Mouse (Mus musculus): Measurements from ENCODE around the gene Tex35.

Gene Tex35

DNA sequence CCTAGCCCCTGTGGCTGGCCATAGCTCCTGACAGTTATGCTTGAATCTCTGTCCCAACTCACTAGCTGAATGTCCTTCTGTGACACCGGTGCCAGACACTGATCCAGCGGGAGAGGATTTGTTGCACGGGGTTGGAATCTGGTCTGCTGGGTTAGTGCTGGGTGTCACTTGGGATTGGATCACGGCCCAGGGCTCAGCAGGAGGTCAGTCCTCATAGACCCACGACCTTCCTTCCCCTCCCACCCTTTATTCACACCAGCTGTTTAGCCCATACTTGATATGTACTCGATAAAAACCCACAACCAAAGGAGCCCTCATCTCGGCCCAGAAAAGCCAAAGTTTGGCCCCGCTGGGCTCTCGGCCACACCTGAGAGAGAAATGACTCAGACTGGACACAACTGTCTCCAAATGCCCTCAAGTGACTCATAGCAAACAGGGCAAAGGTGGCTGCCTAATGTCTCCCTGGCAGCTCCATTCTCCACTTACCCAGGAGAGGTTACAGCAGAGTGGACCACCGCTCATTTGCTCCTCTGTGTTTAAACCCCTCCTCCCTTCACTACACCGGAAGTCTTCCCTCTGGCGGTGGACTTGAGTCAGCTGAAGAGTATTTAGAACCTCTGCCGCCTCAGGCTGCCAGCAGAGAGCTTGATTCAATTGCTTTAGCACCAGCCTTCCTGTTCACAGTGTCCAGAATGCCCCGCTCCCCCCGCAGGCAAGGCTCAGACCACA, 27.2 kb downstream of the Tex35 start:
- DNase-seq (ENCODE audit: low spot score in 2 of 2): no peak

DNA sequence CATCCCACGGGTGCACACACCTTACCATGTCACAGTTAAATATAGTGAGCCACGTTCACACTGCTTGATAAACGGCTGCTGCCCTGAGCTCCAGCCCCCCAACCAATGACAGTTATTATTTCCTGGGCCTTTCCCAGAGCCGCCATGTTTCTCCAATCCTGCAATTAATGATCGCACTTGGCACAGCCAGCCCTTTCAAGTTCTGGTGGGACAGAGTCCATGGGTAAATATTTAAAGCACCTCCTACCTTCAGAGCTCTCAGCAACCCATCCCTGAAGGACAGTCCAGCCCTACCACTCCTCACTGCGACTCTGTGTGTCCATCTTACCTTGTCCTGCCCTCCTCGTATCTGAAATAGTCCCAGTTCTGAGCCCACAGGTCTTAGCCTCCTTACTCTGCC, 28.4 kb downstream of the Tex35 start:
- DNase-seq (ENCODE audit: low spot score in 2 of 2): no peak

DNA sequence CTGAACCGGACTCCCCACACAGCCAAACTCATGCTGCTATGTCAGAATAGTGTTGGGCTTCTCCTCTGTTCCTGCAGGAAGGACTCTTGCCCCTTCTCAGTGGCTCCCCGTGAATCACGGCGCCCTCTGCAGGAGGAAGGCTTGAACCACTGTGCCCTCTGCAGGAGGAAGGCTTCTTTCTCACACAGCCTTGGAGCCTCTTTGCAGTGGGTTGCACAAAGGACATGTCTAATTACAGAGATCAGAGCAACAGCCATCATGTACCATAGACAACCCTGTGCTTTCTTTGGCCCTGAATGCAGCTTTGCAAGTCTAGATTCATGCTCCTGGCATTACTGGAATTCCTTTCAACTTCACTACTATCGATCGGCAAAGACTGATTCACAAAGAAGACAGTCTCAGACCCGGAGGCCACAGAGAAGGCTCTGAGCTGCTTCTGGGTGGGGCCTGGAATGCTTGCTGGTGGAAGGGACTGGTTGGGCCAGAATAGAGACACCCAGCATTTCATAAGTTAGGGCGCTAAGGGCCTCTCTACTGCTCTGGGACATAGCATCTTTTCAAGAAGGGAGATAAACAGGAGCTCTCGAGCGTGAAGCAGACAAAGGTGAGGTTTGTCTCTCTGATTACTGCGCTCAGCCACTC, 29.0 kb downstream of the Tex35 start:
- peak; percentile 41 to 70 for DNase-seq (ENCODE audit: low spot score in 2 of 2)

DNA sequence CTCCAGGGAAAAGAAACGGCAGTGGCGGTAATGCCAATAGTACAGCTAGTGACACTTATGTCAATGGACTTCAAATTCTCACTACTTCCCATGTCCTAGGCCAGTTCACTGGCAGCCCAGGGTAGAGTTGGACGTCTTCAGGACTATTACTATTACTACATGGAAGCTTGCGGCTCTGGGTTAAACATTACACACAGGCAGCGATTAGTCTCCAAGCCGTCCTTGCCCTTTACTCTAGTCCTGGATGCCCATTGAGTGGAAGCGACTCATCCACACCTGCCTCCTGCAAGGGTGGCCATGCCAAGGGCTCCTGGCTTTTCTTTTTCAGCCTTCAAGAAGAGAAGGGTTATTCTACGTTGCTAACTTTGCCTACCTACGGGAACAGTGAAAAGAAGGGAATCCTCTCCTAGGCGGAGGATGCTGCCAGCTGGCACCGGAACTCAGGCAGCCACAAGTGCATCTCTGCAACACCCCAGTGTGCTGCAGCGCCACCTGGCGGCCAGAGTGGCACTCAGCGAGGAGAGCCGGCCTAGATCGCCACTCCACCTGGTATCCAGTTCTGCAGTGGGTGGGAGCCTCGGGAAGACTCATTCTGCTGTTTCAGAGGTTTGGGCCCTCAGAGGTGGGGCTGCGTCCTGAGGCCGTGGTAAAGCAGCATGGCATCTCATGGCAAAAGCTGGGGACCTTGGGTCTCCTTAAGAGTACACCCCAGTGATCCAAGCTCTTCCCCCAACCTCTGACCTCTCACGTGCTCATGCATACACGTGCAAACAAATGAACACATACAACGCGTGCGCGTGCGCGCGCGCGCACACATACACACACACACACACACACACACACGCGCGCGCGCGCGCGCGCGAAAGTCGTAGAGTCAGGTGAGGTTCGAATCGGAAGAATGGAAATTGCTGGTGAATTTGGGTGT, 31.4 kb downstream of the Tex35 start:
- DNase-seq (ENCODE audit: low spot score in 2 of 2): peak; percentile 84 to 97

GRCm38 (mm10) chr1:157076257-157076656, 32.2 kb downstream of the Tex35 start:
- DNase-seq (ENCODE audit: low spot score in 2 of 2): peak; percentile 75 to 92

- DNase-seq (ENCODE audit: low spot score in 2 of 2): no peak
These were observed 33.5 kb downstream of the Tex35 start for GRCm38 (mm10) chr1:157074937-157075336.

- no peak for DNase-seq (ENCODE audit: low spot score in 2 of 2)
These were observed 34.1 kb downstream of the Tex35 start for GRCm38 (mm10) chr1:157074371-157074770.

DNA sequence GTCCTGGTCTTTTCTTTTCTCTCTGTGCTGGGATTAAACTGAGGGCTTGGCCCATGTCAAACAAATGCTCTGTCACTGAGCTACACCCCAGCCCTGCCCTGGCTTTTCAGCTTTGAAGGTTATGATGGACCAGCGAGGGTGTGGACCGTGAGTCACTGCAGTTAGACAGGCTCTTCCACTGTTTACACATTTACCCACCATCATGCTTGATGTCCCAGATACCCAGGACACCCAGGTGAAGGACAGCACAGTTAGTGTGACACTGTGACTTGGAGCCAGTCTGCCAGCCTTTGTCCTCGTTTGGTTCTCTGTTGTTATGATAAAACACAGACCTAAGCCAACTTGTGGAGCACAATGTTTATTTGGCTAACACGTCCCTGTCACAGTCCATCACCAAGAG, 34.9 kb downstream of the Tex35 start:
- DNase-seq (ENCODE audit: low spot score in 2 of 2): no peak

- DNase-seq (ENCODE audit: low spot score in 2 of 2): no peak
These were observed 39.2 kb downstream of the Tex35 start for GRCm38 (mm10) chr1:157069181-157069828.

DNA sequence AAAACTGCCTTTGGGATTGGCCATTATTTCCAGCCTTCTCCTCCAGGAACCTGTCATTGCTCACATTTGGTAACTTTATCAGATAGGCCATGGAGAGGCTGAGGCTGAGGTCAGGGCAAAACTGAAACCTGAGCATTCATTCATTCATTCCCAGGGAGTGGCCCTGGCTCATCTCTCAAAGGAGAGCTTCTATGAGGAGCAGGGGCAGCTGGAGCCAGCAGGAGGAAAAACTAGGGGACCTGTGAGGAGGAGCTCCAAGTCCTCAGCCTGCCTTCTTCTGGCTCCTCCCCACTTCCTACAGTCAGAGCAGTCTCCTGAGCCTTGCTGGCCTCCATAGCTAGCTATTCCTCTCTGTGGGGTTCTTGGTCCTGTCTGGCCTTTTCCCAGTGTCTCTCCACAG, 40.2 kb downstream of the Tex35 start:
- DNase-seq (ENCODE audit: low spot score in 2 of 2): no peak

DNA sequence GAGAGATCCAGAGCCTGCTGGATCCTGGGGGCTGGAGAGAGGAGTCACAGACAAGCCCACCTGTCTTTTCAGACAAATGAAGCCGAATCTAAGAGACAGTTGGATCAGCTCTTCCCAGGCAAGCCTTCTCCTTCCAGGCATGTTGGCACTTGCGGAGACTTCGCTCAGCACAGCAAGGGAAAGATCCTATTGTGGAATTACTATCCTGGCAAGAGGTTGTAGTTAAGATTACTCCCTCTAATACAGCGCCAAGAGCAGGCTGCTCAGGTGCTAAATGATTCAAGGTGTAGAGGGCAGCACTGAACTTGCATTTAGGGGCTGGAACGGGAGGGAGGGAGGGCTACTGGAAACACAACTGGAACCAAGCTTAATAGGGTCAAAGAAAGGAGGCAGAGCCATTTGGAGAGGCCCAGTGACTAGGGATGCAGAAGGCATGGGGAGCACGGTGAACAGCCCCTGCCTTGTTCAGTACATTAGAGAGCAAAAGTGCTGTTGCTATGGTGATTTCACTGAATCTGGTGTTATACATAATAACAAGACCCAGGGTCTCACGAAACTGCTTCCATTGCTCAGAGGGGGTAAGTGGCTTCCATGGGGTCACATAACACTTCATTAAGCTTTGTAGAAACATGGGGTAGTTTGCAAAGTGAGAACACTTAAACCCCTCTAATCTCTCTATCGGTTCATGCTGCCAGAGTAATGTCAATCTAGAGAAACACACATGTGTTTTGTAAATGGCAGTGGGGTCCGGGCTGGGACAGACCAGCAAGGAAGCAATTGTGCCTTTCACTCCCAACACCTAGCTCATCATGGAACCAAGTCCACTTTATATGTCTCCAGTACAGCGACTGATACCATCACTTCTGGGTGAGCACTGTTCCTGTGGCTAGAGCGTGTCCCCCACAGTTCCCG, 42.4 kb downstream of the Tex35 start:
- DNase-seq (ENCODE audit: low spot score in 2 of 2): no peak

DNA sequence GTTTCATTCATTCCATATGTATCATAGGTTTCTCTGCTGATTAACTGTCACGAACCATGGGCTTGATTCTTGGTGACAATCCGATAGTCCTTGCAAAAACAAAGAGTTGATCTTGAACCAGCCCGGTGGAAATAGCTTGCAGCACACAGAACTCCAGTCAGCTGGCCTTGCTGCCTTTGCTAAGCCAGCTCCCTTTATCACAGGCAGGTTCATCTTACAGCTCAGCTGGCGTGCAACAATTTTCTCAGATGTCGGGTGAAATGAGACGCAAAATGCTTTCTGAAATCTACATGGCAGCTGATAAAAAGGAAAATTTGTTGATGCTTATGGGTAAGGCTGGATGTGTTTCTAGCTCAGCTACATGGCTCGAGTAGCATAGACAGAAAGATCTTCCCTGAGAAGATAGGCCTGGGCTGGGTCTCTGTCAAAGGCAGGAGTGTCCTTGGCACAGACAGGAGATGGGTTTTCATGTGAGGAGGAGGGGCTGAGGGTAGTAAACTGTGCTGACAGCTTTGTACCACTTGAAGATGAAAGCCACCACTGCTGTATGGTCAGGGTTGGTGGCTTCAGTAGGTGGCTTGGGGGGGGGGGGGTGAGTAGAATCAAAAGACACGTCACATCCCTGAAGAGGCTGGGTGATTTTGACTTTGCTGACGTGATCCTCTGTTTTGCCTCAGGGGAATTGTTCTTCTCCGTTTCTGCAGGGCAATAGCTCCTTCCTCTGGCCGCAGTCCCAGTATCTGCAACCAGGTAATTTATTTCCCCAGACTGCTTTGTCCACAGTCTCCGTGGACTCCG, 45.0 kb downstream of the Tex35 start:
- no peak for DNase-seq (ENCODE audit: low spot score in 2 of 2)

DNA sequence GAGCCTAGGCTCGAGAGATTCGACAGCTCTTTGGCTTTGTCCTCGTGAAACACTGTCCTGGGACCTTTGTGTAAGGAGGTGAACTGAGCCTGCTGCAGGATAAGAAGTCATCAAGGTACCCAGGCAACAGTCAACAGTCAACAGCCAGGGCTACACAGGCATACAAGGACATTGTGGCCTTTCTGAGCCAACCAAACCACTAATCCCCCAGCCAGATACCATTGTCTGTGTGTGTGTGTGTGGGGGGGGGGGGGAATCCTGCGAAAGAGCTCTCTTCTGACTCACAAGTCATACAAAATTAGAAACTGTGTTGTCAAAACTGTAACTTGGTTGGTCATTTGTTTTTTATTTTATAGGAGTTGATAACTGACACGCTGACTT, 46.0 kb downstream of the Tex35 start:
- DNase-seq (ENCODE audit: low spot score in 2 of 2): no peak

GRCm38 (mm10) chr1:157061800-157062444, 46.6 kb downstream of the Tex35 start:
- no peak for DNase-seq (ENCODE audit: low spot score in 2 of 2)

- no peak for DNase-seq (ENCODE audit: low spot score in 2 of 2)
These were observed 47.3 kb downstream of the Tex35 start for GRCm38 (mm10) chr1:157061170-157061569.

DNA sequence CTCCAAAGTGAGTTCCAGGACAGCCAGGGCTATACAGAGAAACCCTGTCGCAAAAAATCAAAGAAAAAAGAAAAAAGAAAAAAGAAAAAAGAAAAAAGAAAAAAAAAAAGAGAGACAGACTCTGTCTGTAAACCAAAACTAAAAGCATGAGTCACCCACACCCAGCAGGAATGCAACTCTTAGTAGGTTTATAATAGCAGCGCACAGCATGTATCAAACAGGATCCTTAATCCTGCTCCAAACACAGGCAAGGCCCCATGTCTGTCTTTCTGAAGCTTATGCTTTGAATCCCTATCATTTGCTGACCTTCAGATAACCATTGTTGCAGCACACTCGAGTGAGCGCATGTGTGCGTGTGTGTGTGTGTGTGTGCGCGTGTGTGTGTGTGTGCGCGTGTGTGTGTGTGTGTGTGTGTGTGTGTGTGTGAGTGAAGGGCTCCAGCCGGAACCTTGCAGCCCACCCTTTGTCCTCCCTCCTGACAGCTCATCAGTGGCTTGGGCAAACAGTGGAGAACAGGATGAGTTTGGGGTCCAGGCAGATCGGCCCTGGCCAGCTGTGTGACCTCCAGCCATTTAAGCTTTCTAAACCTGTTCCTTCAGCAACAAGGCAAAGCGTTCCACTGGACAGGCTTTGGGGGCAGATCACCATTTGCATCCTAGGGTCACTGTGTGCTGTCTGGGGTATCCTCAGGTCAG, 47.9 kb downstream of the Tex35 start:
- no peak for DNase-seq (ENCODE audit: low spot score in 2 of 2)

- no peak for DNase-seq (ENCODE audit: low spot score in 2 of 2)
These were observed 52.6 kb downstream of the Tex35 start for GRCm38 (mm10) chr1:157055901-157056300.

DNA sequence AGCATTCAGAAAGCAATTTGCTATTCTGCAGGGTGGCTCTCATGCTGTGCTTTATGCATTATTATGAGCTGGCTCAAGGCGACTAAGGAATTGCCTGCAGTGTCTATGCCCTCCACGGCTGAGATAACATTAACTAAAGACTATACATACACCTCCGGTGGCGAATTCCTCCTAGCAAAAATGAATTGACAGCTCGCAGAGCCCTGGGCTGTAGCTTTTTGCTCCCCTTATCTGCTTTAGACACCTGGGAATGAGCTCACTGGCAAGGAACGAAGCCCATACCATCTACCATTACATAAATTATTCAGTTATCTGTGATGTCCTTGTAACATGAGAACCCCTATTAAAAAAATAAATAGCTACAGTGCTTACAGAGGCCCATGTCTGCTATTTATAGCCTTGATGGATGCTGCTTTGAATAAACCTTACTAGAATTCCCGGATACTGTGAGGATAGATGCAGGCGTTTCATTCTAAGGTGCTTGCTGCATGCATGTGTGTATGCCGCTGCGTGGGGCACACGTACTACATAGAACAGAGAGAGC, 53.1 kb downstream of the Tex35 start:
- no peak for DNase-seq (ENCODE audit: low spot score in 2 of 2)

DNA sequence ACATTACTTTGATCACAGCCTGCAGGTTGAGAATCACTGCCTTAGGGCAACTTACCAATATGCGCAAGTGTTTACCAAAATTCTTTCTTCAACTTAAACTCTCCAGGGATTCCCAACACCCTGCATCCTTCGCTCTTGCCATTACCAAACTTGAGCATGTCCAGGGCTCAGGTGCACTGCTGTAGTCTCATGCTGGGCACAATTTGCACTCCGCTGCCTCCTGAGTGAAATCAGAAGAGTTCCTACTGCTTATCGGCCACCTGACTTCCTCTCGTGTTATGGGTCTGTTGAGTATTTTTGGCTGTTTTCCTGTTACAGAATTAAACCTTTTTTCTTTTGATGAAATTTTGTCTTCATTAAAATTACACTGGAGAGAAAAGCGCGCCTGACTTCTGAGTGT, 53.8 kb downstream of the Tex35 start:
- DNase-seq (ENCODE audit: low spot score in 2 of 2): no peak
